Mouse (Mus musculus) brain, embryonic 14.5 days (tissue): ENCODE results near the gene Hba-x. TPM values are rescaled to one million over a fixed set of nuclear protein-coding genes. Genes with fewer than 3 reads are reported as not detected.

Experiments used
- DNase-seq: peaks from one replicate; pipeline ENCODE4 v3.0.0-alpha.2; 2011; ENCODE audit warnings: low read depth
- CTCF ChIP-seq: fragments of 200-500 bp; IDR thresholded peaks from 2 replicates; pipeline ENCODE4 v1.5.1; 2012; ENCODE audit warnings: inconsistent platforms, mild to moderate bottlenecking, moderate library complexity, borderline replicate concordance; ENCODE audit not compliant: insufficient read depth, insufficient read length; ENCODE audit errors: extremely low read depth
- POLR2A ChIP-seq: fragments of 200-500 bp; IDR thresholded peaks from 2 replicates; pipeline ENCODE4 v1.6.1; 2012; ENCODE audit warnings: mild to moderate bottlenecking, inconsistent platforms, borderline replicate concordance; ENCODE audit not compliant: poor library complexity, insufficient read depth, insufficient read length, severe bottlenecking; ENCODE audit errors: extremely low read depth
- polyA plus RNA-seq: library from polyadenylated mRNA; depleted of rRNA; stranded (reverse); fragments of >200 nt; gene quantifications from 2 replicates; pipeline ENCODE4 v1.2.3, GENCODE M21; 2012

The Hba-x gene
- polyA plus RNA-seq, 1 experiment: 65.3 TPM

DNA sequence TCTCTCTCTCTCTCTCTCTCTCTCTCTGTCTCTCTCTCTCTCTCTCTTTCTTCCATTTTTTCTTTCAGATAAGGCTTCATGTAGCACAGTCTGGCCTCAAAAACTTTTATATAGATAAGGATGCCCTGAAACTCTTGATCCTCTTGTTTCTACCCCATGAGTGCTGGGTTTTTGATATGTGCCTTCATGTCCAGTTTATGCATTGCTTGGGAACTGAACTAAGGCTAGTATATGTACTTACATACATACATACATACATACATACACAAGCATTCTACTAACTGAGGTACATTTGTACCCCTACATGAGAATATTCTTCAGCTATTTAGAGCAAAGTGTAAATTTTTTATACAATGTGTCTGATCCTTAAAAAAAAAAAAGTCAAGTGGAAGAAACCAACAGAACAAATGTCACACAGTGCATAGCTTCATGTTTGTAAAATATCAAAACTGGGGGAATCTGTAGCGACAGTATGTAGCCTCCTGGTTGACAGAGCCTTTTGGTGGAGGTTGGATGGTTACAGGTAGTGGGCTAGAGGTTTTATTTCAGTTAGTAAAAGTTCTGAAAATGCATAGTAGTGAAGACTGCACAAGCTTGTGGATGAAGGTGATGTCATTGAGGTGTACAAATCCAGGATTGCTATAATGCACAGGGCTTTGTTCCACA, 21.8 kb downstream of the Hba-x start:
- no peak for TF ChIP-seq POLR2A
- no peak for DNase-seq

- TF ChIP-seq CTCF (no peak), POLR2A (no peak)
- no peak for DNase-seq
Measured at GRCm38 (mm10) chr11:32298532-32298918, 22.3 kb downstream of the Hba-x start.

DNA sequence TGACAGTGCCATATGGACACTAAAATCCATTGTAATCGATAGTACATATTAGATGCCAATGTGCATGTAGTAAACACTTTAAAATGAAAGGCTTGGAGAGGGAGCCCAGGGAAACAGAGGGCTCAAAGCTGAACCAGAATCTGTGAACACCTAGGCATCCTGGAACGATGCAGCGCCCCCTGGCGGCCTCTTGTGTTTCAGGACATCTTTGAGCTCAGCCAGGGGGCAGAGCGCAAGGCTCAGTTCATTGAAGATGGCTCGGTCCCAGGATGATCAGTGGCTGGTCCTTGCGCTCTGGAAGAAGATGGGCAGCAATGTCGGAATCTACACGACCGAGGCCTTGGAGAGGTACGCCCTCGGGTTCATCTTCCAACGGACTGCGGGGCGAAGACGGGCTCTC, 23.7 kb downstream of the Hba-x start, which contains the start of gene Hbq1a:
TSS of gene Hbq1a (plus strand) at position 205 of the 400 bp plus-strand sequence.
- TF ChIP-seq CTCF: peak; percentile 67
- DNase-seq: peak; percentile 49

DNA sequence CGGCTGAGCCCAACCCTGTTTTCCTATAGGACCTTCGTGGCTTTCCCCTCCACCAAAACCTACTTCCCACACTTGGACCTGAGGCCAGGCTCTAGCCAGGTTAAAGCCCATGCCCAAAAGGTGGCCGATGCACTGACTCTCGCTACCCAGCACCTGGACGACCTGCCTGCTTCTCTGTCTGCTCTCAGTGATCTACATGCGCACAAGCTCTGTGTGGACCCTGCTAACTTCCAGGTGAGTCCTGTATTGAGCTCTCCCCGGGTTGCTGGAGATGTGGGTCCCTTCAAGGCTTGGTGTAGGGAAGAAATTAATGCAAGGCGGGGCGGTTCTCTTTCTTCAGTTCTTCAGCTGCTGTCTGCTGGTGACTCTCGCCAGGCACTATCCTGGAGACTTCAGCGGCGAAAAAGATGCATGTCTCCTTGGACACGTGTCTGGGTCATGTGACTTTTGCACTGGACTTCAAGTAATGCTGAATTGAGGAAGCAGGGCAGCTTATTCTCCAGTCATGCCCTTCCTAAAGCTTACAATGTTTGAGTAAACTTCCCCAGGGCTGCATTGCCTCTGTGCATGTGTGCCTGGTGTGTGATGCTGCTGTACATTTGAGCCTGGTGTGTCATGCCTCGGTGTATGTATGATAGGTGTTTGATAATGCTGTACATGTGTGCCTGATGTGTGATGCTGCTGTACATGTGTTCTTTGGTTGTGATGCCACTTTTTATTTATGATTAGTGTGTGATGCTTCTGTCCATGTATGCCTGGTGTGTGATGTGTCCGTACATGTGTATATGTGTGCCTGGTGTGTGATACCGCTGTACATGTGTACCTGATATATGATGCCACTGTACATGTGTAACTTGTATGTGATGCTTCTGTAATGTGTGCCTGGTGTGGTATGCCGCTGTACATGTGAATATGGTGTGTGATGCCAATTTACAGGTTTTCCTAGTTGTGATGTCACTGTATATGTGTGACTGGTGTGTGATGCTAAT, 24.4 kb downstream of the Hba-x start:
- DNase-seq: peak; percentile 13
- no peak for TF ChIP-seq CTCF
- TF ChIP-seq POLR2A: no peak

- TF ChIP-seq CTCF: no peak
- no peak for DNase-seq
Measured at GRCm38 (mm10) chr11:32301506-32301905, 25.3 kb downstream of the Hba-x start.

- DNase-seq: peak; percentile 62
- no peak for TF ChIP-seq POLR2A
- no peak for TF ChIP-seq CTCF
Measured at GRCm38 (mm10) chr11:32302824-32303419, 26.7 kb downstream of the Hba-x start.

GRCm38 (mm10) chr11:32303455-32303854, 27.3 kb downstream of the Hba-x start:
- TF ChIP-seq POLR2A (no peak), CTCF (no peak)
- no peak for DNase-seq

DNA sequence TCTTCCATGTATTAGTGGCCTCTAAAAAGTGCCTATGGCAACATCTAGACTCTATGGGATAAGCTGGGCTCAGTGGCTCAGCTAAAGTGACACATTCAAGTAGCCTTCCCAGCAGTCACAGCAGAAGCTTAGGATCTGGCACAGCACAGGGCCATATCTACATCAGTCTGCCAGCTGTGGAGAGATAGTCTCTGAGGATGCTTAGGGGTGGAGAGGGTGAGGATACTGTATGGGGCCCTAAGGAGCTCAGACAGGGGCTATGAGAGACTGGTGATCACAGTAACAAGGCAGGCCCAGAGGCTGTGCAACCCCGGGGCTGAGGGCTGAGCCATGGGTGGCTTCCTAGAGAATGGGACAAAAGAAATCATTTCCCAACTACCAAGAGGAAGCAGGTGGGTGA, 30.8 kb downstream of the Hba-x start:
- TF ChIP-seq POLR2A (no peak), CTCF (no peak)
- DNase-seq: no peak

DNA sequence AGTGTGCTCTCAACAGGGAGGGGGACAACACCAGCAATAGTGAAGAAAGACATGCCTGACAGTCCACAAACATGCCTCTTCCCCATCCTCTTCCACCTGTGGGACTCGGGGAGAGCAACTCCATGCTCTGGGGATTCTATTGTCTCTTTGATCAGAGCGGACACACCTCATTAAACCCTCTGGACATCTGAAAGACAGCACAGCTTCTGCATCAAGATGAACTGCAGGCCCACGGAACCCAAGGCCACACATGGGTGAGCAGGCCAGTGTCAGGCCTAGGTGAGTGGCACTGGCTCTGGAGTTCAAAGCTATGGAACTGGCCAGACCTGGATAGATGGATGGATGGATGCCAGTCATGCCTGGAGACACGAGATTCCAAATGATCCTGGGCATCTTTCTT, 33.2 kb downstream of the Hba-x start:
- no peak for DNase-seq
- no peak for TF ChIP-seq CTCF
- TF ChIP-seq POLR2A: no peak

DNA sequence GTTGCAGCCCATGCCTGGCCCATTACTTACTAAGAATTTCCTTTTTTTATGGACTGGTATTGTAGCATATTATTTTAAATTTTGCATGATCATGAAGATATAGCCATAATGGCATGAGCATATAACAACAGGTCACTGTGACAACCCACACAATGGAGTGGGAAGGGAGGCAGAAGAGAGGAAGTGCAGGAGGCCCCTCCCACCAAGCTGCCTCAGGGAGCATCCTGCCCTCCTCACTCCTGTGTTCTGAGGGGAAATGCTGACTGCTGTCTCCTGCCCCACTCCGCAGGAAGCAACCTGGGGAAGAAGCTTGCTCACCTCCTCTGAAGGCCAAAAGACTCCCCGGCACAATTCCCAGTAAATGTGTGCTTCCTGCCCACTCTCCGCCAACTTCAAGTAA, 33.7 kb downstream of the Hba-x start:
- TF ChIP-seq CTCF (no peak), POLR2A (no peak)
- DNase-seq: no peak

- no peak for TF ChIP-seq POLR2A
- DNase-seq: no peak
Measured at GRCm38 (mm10) chr11:32316009-32316408, 39.8 kb downstream of the Hba-x start.
